Mouse (Mus musculus): ENCODE data around the gene Vmn1r88. TPM values are rescaled to one million over a fixed set of nuclear protein-coding genes. Genes with fewer than 3 reads are reported as not detected.

Gene Vmn1r88
- polyA plus RNA-seq (2012; ENCODE audit: low replicate concordance) = not detected in 2 replicates

DNA sequence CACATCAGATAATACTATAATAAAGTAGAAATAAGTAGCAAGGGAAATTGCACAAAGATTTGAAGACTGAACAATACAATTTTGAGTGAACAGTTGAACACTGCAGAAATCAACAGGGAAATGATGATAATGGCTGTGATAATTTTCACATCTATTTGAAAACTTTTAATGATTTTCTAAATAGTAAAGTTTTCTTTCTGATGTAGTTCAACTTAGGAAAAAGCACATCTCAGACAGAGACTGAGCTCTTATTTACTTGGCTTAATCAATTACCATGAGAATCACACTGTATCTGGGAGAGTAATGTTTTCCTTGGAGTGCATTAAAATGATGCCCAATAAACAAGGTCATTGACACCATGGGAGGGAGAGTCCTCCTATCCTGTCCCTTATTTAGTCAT, at the start of gene Vmn1r88:
Vmn1r88 (plus strand) TSS at position 301 of the 400 bp plus-strand sequence.

DNA sequence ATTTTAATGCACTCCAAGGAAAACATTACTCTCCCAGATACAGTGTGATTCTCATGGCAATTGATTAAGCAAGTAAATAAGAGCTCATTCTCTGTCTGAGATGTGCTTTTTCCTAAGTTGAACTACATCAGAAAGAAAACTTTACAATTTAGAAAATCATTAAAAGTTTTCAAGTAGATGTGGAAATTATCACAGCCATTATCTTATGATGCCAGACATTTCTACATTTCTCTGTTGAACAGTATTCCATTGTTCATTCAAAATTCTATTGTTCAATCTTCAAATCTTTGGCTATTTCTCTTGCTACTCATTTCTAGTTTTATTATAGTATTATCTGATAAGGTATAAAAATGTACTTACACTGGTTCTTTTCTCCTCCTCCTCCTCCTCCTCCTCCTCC, 39.6 kb upstream of the Vmn1r88 start, which contains the start of gene Vmn1r86:
Vmn1r86 (minus strand) TSS at position 101 of the 400 bp plus-strand sequence.

DNA sequence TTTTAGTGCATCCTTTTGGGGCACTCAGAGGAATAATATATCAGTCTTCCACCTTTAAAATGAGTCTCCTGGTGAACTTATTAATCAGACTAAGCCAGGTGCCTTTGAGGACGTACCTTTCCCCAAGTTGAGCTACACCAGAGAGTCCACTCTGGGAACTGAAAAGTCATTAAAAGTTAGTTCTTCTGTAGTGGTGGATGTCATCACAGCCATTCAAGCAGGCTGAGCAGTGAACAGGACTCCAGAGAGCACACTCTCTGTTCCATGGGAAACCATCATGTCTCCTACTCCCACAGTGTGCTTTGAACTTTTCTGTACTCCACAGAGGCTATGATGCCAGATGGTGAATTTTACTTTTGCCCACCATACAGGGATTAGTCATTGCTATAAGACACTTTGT, 19.3 kb upstream of the Vmn1r88 start, which contains the start of gene Vmn1r87:
Vmn1r87 (minus strand) TSS at position 101 of the 400 bp plus-strand sequence.

DNA sequence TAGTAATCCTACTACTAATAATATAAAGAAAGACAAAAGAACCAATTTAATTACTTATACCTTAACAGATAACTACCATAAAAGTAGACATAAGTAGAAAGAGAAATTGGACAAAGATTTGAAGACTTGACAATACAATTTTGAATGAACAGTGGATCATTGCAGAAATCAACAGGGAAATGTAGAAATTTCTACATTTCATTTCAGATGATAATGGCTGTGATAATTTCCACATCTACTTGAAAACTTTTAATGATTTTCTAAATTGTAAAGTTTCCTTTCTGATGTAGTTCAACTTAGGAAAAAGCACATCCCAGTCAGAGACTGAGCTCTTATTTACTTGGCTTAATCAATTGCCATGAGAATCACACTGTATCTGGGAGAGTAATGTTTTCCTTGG, 53.4 kb downstream of the Vmn1r88 start, which contains the start of gene Vmn1r89:
Vmn1r89 (plus strand) TSS at position 301 of the 400 bp plus-strand sequence.

Other genes starting within 250 kb of the Vmn1r88 start
- 409 and 2,630 TPM in 2 replicates for gene Rps5, start 237.3 kb upstream of the Vmn1r88 start, polyA plus RNA-seq (2012; ENCODE audit: low replicate concordance)
- gene Rnf225, start 232.2 kb upstream of the Vmn1r88 start, polyA plus RNA-seq (2012; ENCODE audit: low replicate concordance) = 0.27 and 0.29 TPM in 2 replicates
- gene Zfp324, start 193.7 kb upstream of the Vmn1r88 start, polyA plus RNA-seq (2012; ENCODE audit: low replicate concordance) = 5.9 and 17.5 TPM in 2 replicates
- gene Zfp446, start 181.7 kb upstream of the Vmn1r88 start, polyA plus RNA-seq (2012; ENCODE audit: low replicate concordance) = 4.8 and 5.9 TPM in 2 replicates
- 0.16 TPM in 1 of 2 replicates, not detected in the other for gene Slc27a5, start 161.4 kb upstream of the Vmn1r88 start, polyA plus RNA-seq (2012; ENCODE audit: low replicate concordance)
- gene Trim28, start 160.5 kb upstream of the Vmn1r88 start, polyA plus RNA-seq (2012; ENCODE audit: low replicate concordance) = 66.9 and 109 TPM in 2 replicates
- gene Zbtb45, start 149.5 kb upstream of the Vmn1r88 start, polyA plus RNA-seq (2012; ENCODE audit: low replicate concordance) = 48.4 and 91.4 TPM in 2 replicates
- 60.7 and 267 TPM in 2 replicates for gene Chmp2a, start 124.8 kb upstream of the Vmn1r88 start, polyA plus RNA-seq (2012; ENCODE audit: low replicate concordance)
- gene Ube2m, start 121.3 kb upstream of the Vmn1r88 start, polyA plus RNA-seq (2012; ENCODE audit: low replicate concordance) = 85.1 and 106 TPM in 2 replicates
- gene Mzf1, start 104.8 kb upstream of the Vmn1r88 start, polyA plus RNA-seq (2012; ENCODE audit: low replicate concordance) = 0.93 and 2.4 TPM in 2 replicates
- gene Vmn1r85, start 64.4 kb upstream of the Vmn1r88 start, polyA plus RNA-seq (2012; ENCODE audit: low replicate concordance) = not detected in 2 replicates
- not detected in 2 replicates for gene Vmn1r86, start 39.7 kb upstream of the Vmn1r88 start, polyA plus RNA-seq (2012; ENCODE audit: low replicate concordance)
- not detected in 2 replicates for gene Vmn1r87, start 19.4 kb upstream of the Vmn1r88 start, polyA plus RNA-seq (2012; ENCODE audit: low replicate concordance)
- not detected in 2 replicates for gene Vmn1r89, start 53.5 kb downstream of the Vmn1r88 start, polyA plus RNA-seq (2012; ENCODE audit: low replicate concordance)
- gene Lig1, start 117.7 kb downstream of the Vmn1r88 start, polyA plus RNA-seq (2012; ENCODE audit: low replicate concordance) = 9.6 and 22.9 TPM in 2 replicates
- gene Zswim9, start 119.2 kb downstream of the Vmn1r88 start, polyA plus RNA-seq (2012; ENCODE audit: low replicate concordance) = 1.3 and 3.0 TPM in 2 replicates
- gene Pla2g4c, start 165.1 kb downstream of the Vmn1r88 start, polyA plus RNA-seq (2012; ENCODE audit: low replicate concordance) = 0.17 TPM in 1 of 2 replicates, not detected in the other
- gene Cabp5, start 238.6 kb downstream of the Vmn1r88 start, polyA plus RNA-seq (2012; ENCODE audit: low replicate concordance) = not detected in 2 replicates

All from hematopoietic multipotent progenitor cell, adult 10-12 weeks (in vitro differentiated cells).